Mouse (Mus musculus) hindbrain, embryonic 10.5 days (tissue): ENCODE data around the gene Tmod1. TPM values are rescaled to one million over a fixed set of nuclear protein-coding genes. Genes with fewer than 3 reads are reported as not detected.

Experiments used
- DNase-seq: peaks from one replicate; pipeline ENCODE4 v3.0.0-alpha.2; 2017; ENCODE audit warnings: low spot score
- H3K27ac ChIP-seq: fragments of 300-500 bp; sonication (generic); 2 replicates; pipeline ENCODE4 v1.5.1; 2016; ENCODE audit warnings: mild to moderate bottlenecking, moderate library complexity
- H3K27me3 ChIP-seq: fragments of 300-500 bp; sonication (generic); 2 replicates; pipeline ENCODE4 v1.6.1; 2016; ENCODE audit warnings: mild to moderate bottlenecking; ENCODE audit not compliant: poor library complexity, insufficient read depth, severe bottlenecking
- H3K36me3 ChIP-seq: fragments of 300-500 bp; sonication (generic); 2 replicates; pipeline ENCODE4 v1.6.1; 2016; ENCODE audit warnings: mild to moderate bottlenecking, moderate library complexity
- H3K4me1 ChIP-seq: fragments of 300-500 bp; sonication (generic); replicated peaks from 2 replicates; pipeline ENCODE4 v1.6.1; 2016; ENCODE audit warnings: mild to moderate bottlenecking
- H3K4me3 ChIP-seq: fragments of 300-500 bp; sonication (generic); 2 replicates; pipeline ENCODE4 v1.5.1; 2016; ENCODE audit warnings: mild to moderate bottlenecking, moderate library complexity
- H3K9me3 ChIP-seq: fragments of 300-500 bp; sonication (generic); 2 replicates; pipeline ENCODE4 v1.6.1; 2016; ENCODE audit warnings: mild to moderate bottlenecking, moderate library complexity
- WGBS: fragments of 180-500 bp; shearing (Covaris S2); methylation state at CpG from one replicate; pipeline ENCODE4 v1.1.7; 2016; 5-methylcytosine and 5-hydroxymethylcytosine counted together
- polyA plus RNA-seq: library from polyadenylated mRNA; unstranded; fragments of >200 nt; fragmentation: Nextera tagmentation; extraction: Ambion mirVana; gene quantifications from 2 replicates; pipeline ENCODE4 v1.2.1, GENCODE M21; 2016

The Tmod1 gene
- polyA plus RNA-seq, 1 experiment from 2014 or later: 2.9 TPM

DNA sequence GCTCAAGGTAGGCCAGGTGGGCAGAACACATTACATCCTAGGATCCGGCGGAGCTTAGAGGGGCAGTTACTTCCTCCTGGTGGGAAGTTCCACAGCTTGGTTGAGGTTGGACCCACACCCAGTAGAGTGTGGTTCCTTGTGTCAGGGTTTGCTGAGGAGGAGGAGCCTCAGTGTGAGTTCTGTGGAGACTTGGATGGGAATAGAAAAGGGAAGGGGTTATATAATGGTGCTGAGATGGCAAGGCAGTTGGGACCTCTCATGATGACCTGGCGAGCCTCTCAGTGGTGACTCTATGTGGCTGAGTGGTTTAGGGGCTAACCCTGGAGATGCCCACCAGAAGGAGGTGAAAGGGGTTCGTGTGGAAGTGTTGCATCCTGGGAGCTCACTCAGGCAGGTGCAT is 25.1 kb downstream of the Tmod1 start:
- no peaks in the 10 kb centered on the region for H3K9me3 ChIP-seq
- H3K27ac ChIP-seq: no peak overlapping the region
- no peaks in the 10 kb centered on the region for H3K27me3 ChIP-seq
- WGBS: 87% methylated on average over 4 of the region's 4 CpGs
- H3K36me3 ChIP-seq: no peaks in the 10 kb centered on the region
- no peak for DNase-seq
- H3K4me3 ChIP-seq: no peak overlapping the region
- H3K4me1 ChIP-seq: peaks cover 38% of the 10 kb centered on the region

DNA sequence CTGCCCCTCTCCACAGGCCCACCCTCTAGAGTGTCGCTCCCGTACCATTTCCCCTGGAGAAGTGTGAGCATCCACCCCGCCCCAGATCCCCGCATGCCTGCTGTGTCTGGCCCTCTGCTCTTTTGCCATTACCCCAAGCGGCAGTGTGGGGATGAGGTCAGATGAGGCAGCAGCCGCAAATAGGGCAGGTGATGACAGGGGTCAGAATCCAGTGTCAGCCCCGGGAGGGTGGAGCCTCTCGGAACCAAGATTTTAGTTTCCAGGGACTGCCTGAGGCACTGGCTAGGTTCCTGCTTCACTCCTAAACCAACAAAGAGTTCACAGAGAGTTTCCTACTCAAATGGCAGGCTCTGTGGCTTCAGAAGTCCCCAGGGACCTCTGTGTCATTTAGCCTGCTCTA is 25.5 kb downstream of the Tmod1 start:
- peaks cover 38% of the 10 kb centered on the region for H3K4me1 ChIP-seq
- DNase-seq: no peak
- H3K9me3 ChIP-seq: no peaks in the 10 kb centered on the region
- no peaks in the 10 kb centered on the region for H3K36me3 ChIP-seq
- H3K27me3 ChIP-seq: no peaks in the 10 kb centered on the region
- H3K4me3 ChIP-seq: no peak overlapping the region
- 39% methylated on average over 8 of the region's 8 CpGs for WGBS
- peak overlapping the region; percentile 29; the same call in 1 of the 2 replicates for H3K27ac ChIP-seq

DNA sequence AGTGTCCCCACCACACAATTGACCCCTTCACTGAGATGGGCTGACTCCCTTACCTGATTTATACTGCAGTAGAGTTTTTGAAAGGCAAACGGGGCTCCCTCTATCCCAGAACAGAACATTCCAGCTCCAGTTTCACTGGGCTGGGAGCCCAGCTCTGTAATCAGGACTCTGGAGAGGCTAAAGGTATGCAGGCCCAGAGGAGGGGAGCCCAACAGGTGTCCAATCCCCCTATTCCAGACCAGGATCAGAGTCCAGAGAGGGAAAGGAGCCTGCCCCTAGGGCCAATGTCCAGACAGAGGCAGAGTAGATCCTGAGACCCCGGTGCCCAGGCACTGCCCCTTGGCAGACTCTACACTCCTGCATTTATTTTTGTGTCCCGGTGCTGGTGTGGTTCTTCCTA is 26.2 kb downstream of the Tmod1 start:
- Histone ChIP-seq H3K4me1 (peaks cover 41% of the 10 kb centered on the region), H3K27ac (no peak overlapping the region), H3K27me3 (no peaks in the 10 kb centered on the region), H3K9me3 (no peaks in the 10 kb centered on the region), H3K36me3 (no peaks in the 10 kb centered on the region), H3K4me3 (no peak overlapping the region)
- no peak for DNase-seq
- 77% methylated on average over 3 of the region's 3 CpGs for whole genome bisulfite sequencing

DNA sequence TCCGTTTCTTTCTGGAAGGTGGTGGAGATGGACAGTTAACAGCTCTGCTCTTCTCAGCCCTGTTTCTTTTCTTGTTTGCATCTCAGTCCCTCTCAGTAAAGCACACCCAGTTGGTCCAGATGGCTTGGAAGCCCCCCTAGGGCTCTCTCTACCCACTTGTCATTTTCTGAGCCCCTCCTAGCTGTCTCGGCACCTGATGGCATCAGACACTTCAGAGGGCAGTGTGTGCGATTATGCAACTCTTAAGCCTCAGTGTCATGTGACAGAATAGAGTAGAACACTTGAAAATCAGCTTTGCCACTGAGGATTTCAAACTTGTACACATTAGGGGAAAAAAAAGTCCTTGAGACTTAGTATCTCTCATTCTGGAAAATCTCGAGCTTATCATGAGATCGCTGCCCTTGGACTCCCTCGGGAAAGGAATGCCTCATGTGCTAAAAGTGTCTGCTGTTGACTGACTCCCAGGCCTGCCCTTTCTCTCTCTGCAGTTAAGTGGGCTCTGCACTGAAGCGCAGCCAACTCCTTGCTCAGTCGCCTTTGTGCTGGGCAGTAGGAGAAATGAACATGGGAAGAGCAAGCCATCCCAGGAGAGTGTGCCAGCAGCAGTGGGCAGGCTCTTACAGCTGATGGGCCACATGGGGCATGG is 27.1 kb downstream of the Tmod1 start:
- H3K27ac ChIP-seq: no peak overlapping the region
- H3K27me3 ChIP-seq: no peaks in the 10 kb centered on the region
- no peak overlapping the region for H3K4me3 ChIP-seq
- peaks cover 45% of the 10 kb centered on the region for H3K4me1 ChIP-seq
- no peaks in the 10 kb centered on the region for H3K9me3 ChIP-seq
- no peaks in the 10 kb centered on the region for H3K36me3 ChIP-seq
- no peak for DNase-seq
- 80% methylated on average over 8 of the region's 8 CpGs for WGBS

GRCm38 (mm10) chr4:46068060-46068459 is 29.3 kb downstream of the Tmod1 start:
- H3K4me1 ChIP-seq: peaks cover 36% of the 10 kb centered on the region
- no peaks in the 10 kb centered on the region for H3K36me3 ChIP-seq
- no peak overlapping the region for H3K27ac ChIP-seq
- no peak overlapping the region for H3K4me3 ChIP-seq
- no peaks in the 10 kb centered on the region for H3K27me3 ChIP-seq
- 83% methylated on average over 3 of the region's 3 CpGs for whole genome bisulfite sequencing
- DNase-seq: no peak
- H3K9me3 ChIP-seq: no peaks in the 10 kb centered on the region

DNA sequence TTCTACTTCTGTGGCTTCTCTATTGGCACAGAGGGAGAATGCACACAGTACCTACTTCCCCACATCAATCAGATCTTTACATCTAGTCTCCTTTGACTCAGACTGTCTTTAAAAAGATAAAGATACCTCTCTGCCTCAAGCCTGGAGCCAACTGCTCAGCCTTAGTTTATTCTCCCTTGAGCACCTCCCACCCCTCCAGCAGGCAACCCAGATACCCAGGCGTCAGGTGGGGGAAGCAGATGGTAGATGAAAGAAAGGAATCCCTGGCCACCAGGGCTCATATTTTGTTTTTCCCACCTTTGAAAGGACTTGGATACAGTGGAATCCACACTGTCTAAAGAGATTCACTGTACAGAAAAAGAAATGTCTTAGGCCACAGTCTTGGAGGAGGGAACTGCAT is 29.8 kb downstream of the Tmod1 start:
- 47% methylated on average over 1 of the region's 1 CpGs for WGBS
- H3K27me3 ChIP-seq: no peaks in the 10 kb centered on the region
- H3K36me3 ChIP-seq: no peaks in the 10 kb centered on the region
- 0 out of 2 replicates have a peak overlapping the region, but pooled peaks have one; percentile 12 for H3K27ac ChIP-seq
- H3K4me1 ChIP-seq: peaks cover 36% of the 10 kb centered on the region
- no peak overlapping the region for H3K4me3 ChIP-seq
- no peak for DNase-seq
- no peaks in the 10 kb centered on the region for H3K9me3 ChIP-seq

- Histone ChIP-seq H3K27me3 (no peaks in the 10 kb centered on the region), H3K4me3 (no peak overlapping the region), H3K27ac (no peak overlapping the region), H3K36me3 (no peaks in the 10 kb centered on the region), H3K4me1 (peaks cover 23% of the 10 kb centered on the region), H3K9me3 (no peaks in the 10 kb centered on the region)
- WGBS: 62% methylated on average over 6 of the region's 6 CpGs
- DNase-seq: no peak
Observed at GRCm38 (mm10) chr4:46069851-46070482, 31.2 kb downstream of the Tmod1 start.

DNA sequence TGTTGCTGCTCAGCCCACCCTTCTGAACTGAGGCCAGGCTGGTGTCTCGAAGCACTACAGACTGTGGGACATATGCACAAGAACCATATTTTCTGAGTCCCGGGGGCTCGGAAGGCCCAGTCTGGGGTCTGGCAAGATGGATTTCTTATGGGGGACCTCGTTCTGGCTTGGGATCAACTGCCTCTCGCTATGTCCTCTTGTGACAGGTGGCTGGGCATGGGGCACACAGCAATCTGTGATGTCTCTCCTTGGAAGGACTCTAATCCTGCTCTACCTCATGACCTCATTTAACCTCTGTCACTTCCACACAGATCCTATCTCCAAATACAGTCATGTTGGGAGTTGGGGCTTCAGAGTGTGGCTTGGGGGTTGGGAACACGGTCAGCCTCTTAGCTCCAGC is 33.9 kb downstream of the Tmod1 start:
- Histone ChIP-seq H3K4me3 (no peak overlapping the region), H3K4me1 (peaks cover 12% of the 10 kb centered on the region; the same call in 1 of the 2 replicates), H3K27me3 (no peaks in the 10 kb centered on the region), H3K27ac (no peak overlapping the region), H3K9me3 (no peaks in the 10 kb centered on the region), H3K36me3 (no peaks in the 10 kb centered on the region)
- DNase-seq: no peak
- 92% methylated on average over 6 of the region's 6 CpGs for WGBS

- no peaks in the 10 kb centered on the region for H3K9me3 ChIP-seq
- no peaks in the 10 kb centered on the region for H3K36me3 ChIP-seq
- H3K27ac ChIP-seq: no peak overlapping the region
- peaks cover 7% of the 10 kb centered on the region; the same call in 1 of the 2 replicates for H3K4me1 ChIP-seq
- WGBS: 68% methylated on average over 4 of the region's 4 CpGs
- H3K27me3 ChIP-seq: no peaks in the 10 kb centered on the region
- H3K4me3 ChIP-seq: no peak overlapping the region
- no peak for DNase-seq
Observed at GRCm38 (mm10) chr4:46073736-46074135, 35.0 kb downstream of the Tmod1 start.

- 78% methylated on average over 3 of the region's 3 CpGs for WGBS
- H3K4me1 ChIP-seq: no peaks in the 10 kb centered on the region
- H3K27me3 ChIP-seq: no peaks in the 10 kb centered on the region
Observed at GRCm38 (mm10) chr4:46075664-46076063, 36.9 kb downstream of the Tmod1 start.

GRCm38 (mm10) chr4:46076892-46077291 is 38.2 kb downstream of the Tmod1 start:
- Histone ChIP-seq H3K27me3 (no peaks in the 10 kb centered on the region), H3K4me3 (no peak overlapping the region), H3K36me3 (no peaks in the 10 kb centered on the region), H3K27ac (no peak overlapping the region), H3K4me1 (no peaks in the 10 kb centered on the region), H3K9me3 (no peaks in the 10 kb centered on the region)
- 84% methylated on average over 2 of the region's 2 CpGs for WGBS
- DNase-seq: no peak

More at GRCm38 (mm10) chr4:46075664-46076063, 36.9 kb downstream of the Tmod1 start:
- no peak overlapping the region for H3K4me3 ChIP-seq
- H3K9me3 ChIP-seq: no peaks in the 10 kb centered on the region
- no peak for DNase-seq
- H3K27ac ChIP-seq: no peak overlapping the region
- H3K36me3 ChIP-seq: no peaks in the 10 kb centered on the region

DNA sequence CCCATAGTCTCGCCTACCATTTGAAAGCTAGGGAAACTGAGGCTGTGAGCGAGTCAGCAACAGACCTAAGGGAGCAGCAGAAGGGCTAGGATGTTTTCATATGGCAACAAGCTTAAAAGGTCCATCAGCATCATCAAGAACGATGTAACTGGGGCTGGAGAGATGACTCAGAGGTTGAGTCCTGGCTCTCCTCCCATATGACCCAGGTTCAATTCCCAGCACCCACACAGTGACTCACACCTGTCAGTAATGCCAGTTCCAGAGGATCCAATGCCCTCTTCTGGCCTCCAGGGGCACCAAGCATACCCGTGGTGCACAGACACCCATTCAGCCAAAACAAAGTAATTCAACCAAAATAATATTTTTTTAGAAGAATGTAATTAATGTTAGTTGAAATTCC is 41.5 kb downstream of the Tmod1 start:
- DNase-seq: no peak
- H3K36me3 ChIP-seq: no peaks in the 10 kb centered on the region
- H3K4me3 ChIP-seq: no peak overlapping the region
- WGBS: 91% methylated on average over 4 of the region's 4 CpGs
- no peak overlapping the region for H3K27ac ChIP-seq
- 0 out of 2 replicates have a peak, but pooled peaks cover 6% of the 10 kb centered on the region for H3K4me1 ChIP-seq
- H3K27me3 ChIP-seq: no peaks in the 10 kb centered on the region
- no peaks in the 10 kb centered on the region for H3K9me3 ChIP-seq

DNA sequence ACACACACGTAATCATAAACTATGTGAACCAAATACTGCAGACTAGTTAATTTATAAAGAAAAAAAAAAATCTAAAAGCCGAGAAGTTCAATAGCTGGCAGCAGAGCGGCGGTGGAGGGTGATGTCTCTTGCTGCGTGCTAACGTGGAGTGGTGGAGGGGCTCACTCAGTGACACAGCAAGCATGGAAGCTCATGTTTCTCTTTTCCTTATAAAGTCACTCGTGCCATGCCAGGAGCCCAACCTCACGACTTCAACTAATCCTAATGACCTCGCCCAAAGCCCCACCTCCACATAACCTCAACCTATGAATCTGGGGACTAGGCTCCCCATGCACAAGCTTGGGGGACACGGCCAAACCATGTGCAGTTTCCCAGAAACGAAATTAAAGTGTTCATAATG is 43.8 kb downstream of the Tmod1 start:
- Histone ChIP-seq H3K4me3 (no peak overlapping the region), H3K36me3 (no peaks in the 10 kb centered on the region), H3K27ac (no peak overlapping the region), H3K9me3 (no peaks in the 10 kb centered on the region), H3K27me3 (no peaks in the 10 kb centered on the region), H3K4me1 (0 out of 2 replicates have a peak, but pooled peaks cover 8% of the 10 kb centered on the region)
- no peak for DNase-seq
- 79% methylated on average over 11 of the region's 11 CpGs for WGBS
